Mouse (Mus musculus) embryonic facial prominence, embryonic 13.5 days (tissue): Measurements from ENCODE around the gene Sall4. TPM values are rescaled to one million over a fixed set of nuclear protein-coding genes. Genes with fewer than 3 reads are reported as not detected.
A peak's percentile ranks its signal among the peaks of the same experiment; 100 is the strongest.

ENCODE experiments used
- ATAC-seq: fragments of 200-750 bp; cut with Nextera tagmentation; 2 replicates; pipeline ENCODE4 v1.8.0; 2017; ENCODE audit warnings: low read depth; ENCODE audit not compliant: insufficient number of reproducible peaks, insufficient read depth, low FRiP score, low TSS enrichment
- H3K27ac ChIP-seq: fragments of 300-500 bp; sonication (generic); 2 replicates; pipeline ENCODE4 v1.5.1; 2015; ENCODE audit warnings: moderate library complexity, mild to moderate bottlenecking, inconsistent platforms
- H3K27me3 ChIP-seq: fragments of 300-500 bp; sonication (generic); 2 replicates; pipeline ENCODE4 v1.6.1; 2015; ENCODE audit warnings: mild to moderate bottlenecking, inconsistent platforms
- H3K36me3 ChIP-seq: fragments of 300-500 bp; sonication (generic); 2 replicates; pipeline ENCODE4 v1.6.1; 2015; ENCODE audit warnings: mild to moderate bottlenecking, inconsistent platforms
- H3K4me1 ChIP-seq: fragments of 300-500 bp; sonication (generic); 2 replicates; pipeline ENCODE4 v1.6.1; 2015; ENCODE audit warnings: inconsistent platforms
- H3K4me2 ChIP-seq: fragments of 300-500 bp; sonication (generic); 2 replicates; pipeline ENCODE4 v1.6.1; 2015; ENCODE audit warnings: moderate library complexity, mild to moderate bottlenecking, inconsistent platforms
- H3K4me3 ChIP-seq: fragments of 300-500 bp; sonication (generic); 2 replicates; pipeline ENCODE4 v1.5.1; 2015; ENCODE audit warnings: mild to moderate bottlenecking, inconsistent platforms
- H3K9ac ChIP-seq: fragments of 300-500 bp; sonication (generic); 2 replicates; pipeline ENCODE4 v1.6.1; 2015; ENCODE audit warnings: mild to moderate bottlenecking, inconsistent platforms
- H3K9me3 ChIP-seq: fragments of 300-500 bp; sonication (generic); 2 replicates; pipeline ENCODE4 v1.6.1; 2016; ENCODE audit warnings: inconsistent platforms
- WGBS: fragments of 180-500 bp; shearing (Covaris S2); methylation state at CpG from one replicate; pipeline ENCODE4 v1.1.7; 2015; ENCODE audit warnings: mixed read lengths; 5-methylcytosine and 5-hydroxymethylcytosine counted together
- polyA plus RNA-seq: library from polyadenylated mRNA; unstranded; fragments of >200 nt; fragmentation: Nextera tagmentation; extraction: Ambion mirVana; gene quantifications from 2 replicates; pipeline ENCODE4 v1.2.1, GENCODE M21; 2015

Gene Sall4
- 1.8 and 1.9 TPM in 2 replicates for polyA plus RNA-seq

GRCm38 (mm10) chr2:168767582-168767981, at the start of gene Sall4:
Gene Sall4 (minus strand): TSS chr2:168767943.
- WGBS, result 8% methylated on average over 10 of the region's 10 CpGs
- Histone ChIP-seq H3K4me2 (peak within 1 kb of the TSS; percentile 97), H3K9me3 (no peaks in the 10 kb centered on the region), H3K4me3 (peak within 1 kb of the TSS; percentile 60), H3K36me3 (no peaks in the 10 kb centered on the region), H3K27ac (peak within 1 kb of the TSS; percentile 75; the same call in 1 of the 2 replicates), H3K27me3 (peaks cover 74% of the 10 kb centered on the region), H3K4me1 (peaks cover 36% of the 10 kb centered on the region), H3K9ac (peak within 1 kb of the TSS; percentile 82)
- no peak for ATAC-seq

- no peak for ATAC-seq
- H3K27me3 ChIP-seq, result peaks cover 11% of the 10 kb centered on the region; the same call in 1 of the 2 replicates
- no peaks in the 10 kb centered on the region for H3K36me3 ChIP-seq
- H3K4me2 ChIP-seq, result no peak overlapping the region
- H3K27ac ChIP-seq, result no peak overlapping the region
- H3K9ac ChIP-seq, result no peak overlapping the region
- peaks cover 4% of the 10 kb centered on the region; the same call in 1 of the 2 replicates for H3K4me1 ChIP-seq
- no peak overlapping the region for H3K4me3 ChIP-seq
- no peaks in the 10 kb centered on the region for H3K9me3 ChIP-seq
- WGBS, result 50% methylated on average over 6 of the region's 6 CpGs
These were observed 45.5 kb upstream of the Sall4 start for GRCm38 (mm10) chr2:168813243-168813642.

DNA sequence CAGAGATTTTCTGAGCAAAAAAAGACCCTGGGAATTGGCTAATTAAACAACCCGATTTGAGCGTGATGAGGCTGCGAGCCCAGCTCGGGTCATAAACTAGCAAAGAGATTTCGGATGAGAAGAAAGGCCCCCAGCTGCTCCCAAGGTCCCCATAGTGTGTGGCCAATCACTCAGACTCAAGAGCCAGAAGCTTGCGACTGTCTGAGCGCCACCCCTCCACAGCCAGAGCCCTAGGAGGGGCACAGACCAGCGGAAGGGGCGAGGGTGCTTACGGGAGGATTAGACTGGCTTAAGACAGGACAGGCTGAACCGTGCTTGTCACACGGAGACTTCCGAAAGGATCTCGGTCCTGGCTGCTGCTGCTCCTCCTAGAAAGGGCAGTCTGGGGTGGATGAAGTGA, 42.2 kb upstream of the Sall4 start:
- 10% methylated on average over 14 of the region's 14 CpGs for WGBS
- Histone ChIP-seq H3K4me1 (peaks cover 9% of the 10 kb centered on the region), H3K4me2 (peak overlapping the region; percentile 35), H3K36me3 (no peaks in the 10 kb centered on the region), H3K9me3 (no peaks in the 10 kb centered on the region), H3K9ac (0 out of 2 replicates have a peak overlapping the region, but pooled peaks have one; percentile 36), H3K27me3 (peaks cover 19% of the 10 kb centered on the region; the same call in 1 of the 2 replicates), H3K4me3 (no peak overlapping the region), H3K27ac (no peak overlapping the region)
- ATAC-seq, result no peak

DNA sequence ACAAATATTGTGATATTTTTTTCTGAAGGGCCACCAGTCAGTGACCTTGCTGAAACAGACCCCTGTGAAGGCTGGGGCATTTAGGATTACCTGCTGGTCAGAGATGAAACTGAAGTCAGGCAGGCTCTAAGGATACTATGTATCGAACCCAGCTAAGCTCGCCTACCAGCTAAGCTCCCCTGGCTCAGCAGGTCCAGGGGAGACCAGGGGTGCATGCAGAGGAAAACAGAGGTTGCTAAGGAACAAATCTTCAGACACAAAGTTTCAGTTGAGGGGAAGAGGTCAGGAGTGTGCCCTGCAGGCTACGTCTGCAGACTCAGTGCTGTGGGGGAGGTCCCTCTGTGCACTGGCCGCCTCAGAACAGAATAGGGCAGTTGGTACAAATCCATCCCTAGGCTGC, 39.9 kb upstream of the Sall4 start:
- H3K4me3 ChIP-seq, result no peak overlapping the region
- H3K27ac ChIP-seq, result no peak overlapping the region
- no peak overlapping the region for H3K9ac ChIP-seq
- no peak for ATAC-seq
- H3K4me2 ChIP-seq, result no peak overlapping the region
- H3K36me3 ChIP-seq, result no peaks in the 10 kb centered on the region
- peaks cover 9% of the 10 kb centered on the region for H3K4me1 ChIP-seq
- peaks cover 19% of the 10 kb centered on the region; the same call in 1 of the 2 replicates for H3K27me3 ChIP-seq
- 30% methylated on average over 4 of the region's 4 CpGs for WGBS
- no peaks in the 10 kb centered on the region for H3K9me3 ChIP-seq

- H3K4me2 ChIP-seq, result no peak overlapping the region
- H3K9me3 ChIP-seq, result no peaks in the 10 kb centered on the region
- H3K27ac ChIP-seq, result no peak overlapping the region
- H3K9ac ChIP-seq, result no peak overlapping the region
- H3K4me1 ChIP-seq, result peaks cover 6% of the 10 kb centered on the region; the same call in 1 of the 2 replicates
- peaks cover 8% of the 10 kb centered on the region; the same call in 1 of the 2 replicates for H3K27me3 ChIP-seq
- H3K36me3 ChIP-seq, result no peaks in the 10 kb centered on the region
- 72% methylated on average over 4 of the region's 4 CpGs for WGBS
- no peak for ATAC-seq
- no peak overlapping the region for H3K4me3 ChIP-seq
These were observed 36.1 kb upstream of the Sall4 start for GRCm38 (mm10) chr2:168803849-168804248.

- no peak overlapping the region for H3K27ac ChIP-seq
- H3K9ac ChIP-seq, result no peak overlapping the region
- no peaks in the 10 kb centered on the region for H3K9me3 ChIP-seq
- H3K36me3 ChIP-seq, result no peaks in the 10 kb centered on the region
- 85% methylated on average over 12 of the region's 12 CpGs for WGBS
- ATAC-seq, result no peak
- no peak overlapping the region for H3K4me2 ChIP-seq
- no peaks in the 10 kb centered on the region for H3K27me3 ChIP-seq
- H3K4me3 ChIP-seq, result no peak overlapping the region
- H3K4me1 ChIP-seq, result no peaks in the 10 kb centered on the region
These were observed 31.6 kb upstream of the Sall4 start for GRCm38 (mm10) chr2:168799326-168799725.

DNA sequence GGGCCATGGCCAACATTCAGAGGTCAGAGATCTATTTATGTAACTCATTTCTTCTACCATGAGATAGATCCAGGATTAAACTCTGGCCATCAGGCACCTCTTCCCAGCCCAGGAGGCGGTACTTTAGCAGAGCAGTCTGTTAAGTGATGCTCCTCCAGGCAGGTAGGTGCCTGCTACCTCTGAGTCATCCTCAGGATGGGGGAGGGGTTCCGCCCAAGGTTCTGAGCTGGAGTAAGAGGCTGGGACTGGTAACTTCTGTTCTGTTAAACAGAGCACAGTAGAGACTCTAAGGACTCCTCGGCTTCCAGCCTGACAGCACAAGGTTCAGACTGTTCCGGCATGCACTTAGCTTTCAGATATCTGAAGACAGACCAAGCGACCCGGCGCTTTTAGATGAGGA, 31.2 kb upstream of the Sall4 start:
- no peak overlapping the region for H3K4me3 ChIP-seq
- no peaks in the 10 kb centered on the region for H3K4me1 ChIP-seq
- ATAC-seq, result no peak
- no peaks in the 10 kb centered on the region for H3K36me3 ChIP-seq
- H3K27ac ChIP-seq, result no peak overlapping the region
- H3K4me2 ChIP-seq, result no peak overlapping the region
- H3K27me3 ChIP-seq, result no peaks in the 10 kb centered on the region
- no peaks in the 10 kb centered on the region for H3K9me3 ChIP-seq
- WGBS, result 78% methylated on average over 7 of the region's 7 CpGs
- no peak overlapping the region for H3K9ac ChIP-seq

DNA sequence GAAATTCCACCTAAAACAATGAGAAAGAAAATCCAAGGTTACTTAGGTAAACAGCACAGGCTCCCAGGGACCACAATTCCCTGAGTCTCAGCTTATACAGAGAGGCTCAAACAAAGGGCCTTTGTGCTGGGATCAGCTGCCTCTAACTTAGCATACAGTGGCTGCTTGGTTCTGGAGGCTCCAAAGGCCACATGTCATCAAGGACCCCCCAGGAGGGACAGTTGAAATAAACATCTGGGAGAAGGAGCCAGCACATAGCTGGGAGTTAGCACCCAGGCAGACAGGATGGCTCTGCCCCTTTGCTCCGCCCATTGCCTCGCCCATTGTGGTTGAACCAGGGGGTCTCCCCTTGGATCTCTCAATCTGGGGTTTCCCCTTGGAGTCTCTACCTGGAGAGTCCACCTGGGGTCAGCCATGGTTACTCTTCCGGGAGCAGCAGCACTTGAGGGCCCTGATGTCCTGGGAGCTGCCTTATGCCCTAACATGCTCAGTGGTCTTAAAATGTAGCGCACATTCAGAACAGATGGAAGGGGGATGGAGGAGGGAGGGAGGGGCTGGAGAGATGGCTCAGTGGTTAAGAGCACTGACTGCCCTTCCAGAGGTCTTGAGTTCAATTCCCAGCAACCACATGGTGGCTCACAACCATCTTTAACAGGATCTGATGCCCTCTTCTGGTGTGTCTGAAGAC, 23.5 kb upstream of the Sall4 start:
- H3K36me3 ChIP-seq, result no peaks in the 10 kb centered on the region
- no peak overlapping the region; the same call in 1 of the 2 replicates for H3K27ac ChIP-seq
- ATAC-seq, result peak; percentile 59; the same call in 1 of the 2 replicates
- no peak overlapping the region for H3K9ac ChIP-seq
- no peak overlapping the region for H3K4me2 ChIP-seq
- no peak overlapping the region for H3K4me3 ChIP-seq
- H3K4me1 ChIP-seq, result 0 out of 2 replicates have a peak, but pooled peaks cover 8% of the 10 kb centered on the region
- H3K27me3 ChIP-seq, result no peaks in the 10 kb centered on the region
- WGBS, result 54% methylated on average over 4 of the region's 4 CpGs
- H3K9me3 ChIP-seq, result no peaks in the 10 kb centered on the region

DNA sequence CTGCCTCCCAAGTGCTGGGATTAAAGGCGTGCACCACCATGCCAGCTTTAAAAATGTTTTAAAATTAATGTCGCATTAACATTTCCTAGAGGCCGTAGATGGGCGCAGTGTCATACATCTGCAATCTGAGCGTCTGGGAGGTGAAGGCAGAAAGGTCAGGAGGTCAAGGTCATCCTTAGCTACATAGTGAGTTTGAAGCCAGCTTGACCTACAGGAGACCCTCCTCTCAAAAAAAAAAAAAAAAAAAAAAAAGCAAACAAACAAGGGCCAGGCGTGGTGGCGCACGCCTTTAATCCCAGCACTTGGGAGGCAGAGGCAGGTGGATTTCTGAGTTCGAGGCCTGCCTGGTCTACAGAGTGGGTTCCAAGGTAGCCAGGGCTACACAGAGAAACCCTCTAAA, 18.4 kb upstream of the Sall4 start:
- Histone ChIP-seq H3K4me2 (no peak overlapping the region), H3K9ac (no peak overlapping the region), H3K27me3 (no peaks in the 10 kb centered on the region), H3K4me1 (0 out of 2 replicates have a peak, but pooled peaks cover 6% of the 10 kb centered on the region), H3K4me3 (no peak overlapping the region), H3K9me3 (no peaks in the 10 kb centered on the region), H3K36me3 (no peaks in the 10 kb centered on the region), H3K27ac (no peak overlapping the region)
- ATAC-seq, result no peak
- 89% methylated on average over 9 of the region's 9 CpGs for WGBS

DNA sequence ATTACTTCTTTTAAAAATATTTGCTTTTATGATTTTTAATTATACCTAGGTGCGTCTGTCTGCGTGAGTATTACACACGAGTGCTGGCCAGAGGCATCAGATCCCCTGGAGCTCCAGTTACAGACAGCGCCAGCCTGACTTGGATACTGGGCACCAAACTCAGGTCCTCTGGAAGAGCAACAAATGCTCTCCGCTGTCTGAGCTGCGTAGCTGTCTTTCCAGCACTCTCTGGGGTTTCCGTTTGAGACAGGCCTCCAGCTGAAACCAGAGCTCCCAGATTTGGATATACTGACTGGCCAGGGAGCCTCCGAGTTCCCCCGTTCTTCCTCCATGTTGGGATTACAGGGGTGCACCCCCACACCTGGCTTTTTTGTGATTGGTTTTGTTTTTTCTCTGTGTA, 12.9 kb upstream of the Sall4 start:
- Histone ChIP-seq H3K9ac (no peak overlapping the region), H3K27ac (0 out of 2 replicates have a peak overlapping the region, but pooled peaks have one; percentile 8), H3K36me3 (no peaks in the 10 kb centered on the region), H3K4me3 (no peak overlapping the region), H3K4me1 (peaks cover 14% of the 10 kb centered on the region), H3K27me3 (no peaks in the 10 kb centered on the region), H3K4me2 (peak overlapping the region; percentile 9), H3K9me3 (no peaks in the 10 kb centered on the region)
- ATAC-seq, result no peak
- 25% methylated on average over 9 of the region's 9 CpGs for WGBS

DNA sequence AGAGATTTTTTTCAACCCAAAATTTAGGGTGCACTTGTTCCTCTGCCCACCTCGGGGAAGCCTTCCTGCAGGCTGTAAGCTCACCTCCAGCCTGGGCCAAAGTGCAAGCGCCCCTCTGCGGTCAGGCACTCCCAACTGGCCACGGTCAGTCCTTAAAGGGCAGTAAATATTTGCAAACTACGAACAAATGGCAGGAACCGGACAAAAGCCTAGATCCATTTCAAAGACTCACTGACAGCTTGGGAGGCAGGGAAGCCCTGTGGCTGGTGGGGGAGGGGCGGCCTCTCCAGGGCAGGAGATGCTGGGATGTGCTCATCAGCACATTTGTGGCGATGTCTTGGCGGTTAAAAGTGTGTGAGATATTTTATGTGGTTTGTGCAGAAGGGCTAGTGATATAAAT, 12.3 kb upstream of the Sall4 start:
- WGBS, result 14% methylated on average over 9 of the region's 9 CpGs
- Histone ChIP-seq H3K4me1 (peaks cover 14% of the 10 kb centered on the region), H3K4me2 (no peak overlapping the region), H3K27ac (no peak overlapping the region), H3K36me3 (no peaks in the 10 kb centered on the region), H3K9ac (no peak overlapping the region), H3K9me3 (no peaks in the 10 kb centered on the region), H3K27me3 (no peaks in the 10 kb centered on the region), H3K4me3 (no peak overlapping the region)
- no peak for ATAC-seq

- H3K4me1 ChIP-seq, result peaks cover 14% of the 10 kb centered on the region
- no peak for ATAC-seq
- H3K36me3 ChIP-seq, result no peaks in the 10 kb centered on the region
- no peak overlapping the region for H3K4me2 ChIP-seq
- no peaks in the 10 kb centered on the region for H3K27me3 ChIP-seq
- no peaks in the 10 kb centered on the region for H3K9me3 ChIP-seq
- H3K4me3 ChIP-seq, result no peak overlapping the region
- H3K9ac ChIP-seq, result no peak overlapping the region
- H3K27ac ChIP-seq, result no peak overlapping the region
These were observed 9.7 kb upstream of the Sall4 start for GRCm38 (mm10) chr2:168777481-168777880.
